8 mouse cellular contexts compared by ENCODE assay signal in genomic region chr11:59209003-59209441, GRCm38 (mm10). TPM values are rescaled to one million over a fixed set of nuclear protein-coding genes. Genes with fewer than 3 reads are reported as not detected.
DNase-seq lines count a peak whose midpoint lies in the region; ATAC-seq and TF ChIP-seq lines count a peak whose summit lies in the region.

No protein-coding gene starts in this region.

- peak overlapping the region; percentile 94 for H3K4me2 ChIP-seq in liver, embryonic 12.5 days
- H3K4me2 ChIP-seq in myocyte (ENCODE audit: low read depth) = peak overlapping the region; percentile 76

- H3K27ac ChIP-seq in liver, embryonic 12.5 days = peak overlapping the region; percentile 89
- H3K27ac ChIP-seq in testis, adult 2 months (ENCODE audit: control insufficient read depth, insufficient read depth, low read depth, low read length) = peak overlapping the region; percentile 39; the same call in 1 of the 2 replicates

- peak; percentile 57; the same call in 1 of the 2 replicates for TF ChIP-seq CTCF in testis, adult 2 months (IDR thresholded peaks at IDR 0.05; ENCODE audit: control insufficient read depth, insufficient read depth, insufficient replicate concordance, low read depth, low read length)

- H3K4me1 ChIP-seq in liver, embryonic 12.5 days = peaks cover 55% of the 10 kb centered on the region
- peaks cover 7% of the 10 kb centered on the region for H3K4me1 ChIP-seq in testis, adult 2 months (ENCODE audit: control insufficient read depth, insufficient read depth, low read length)

- H3K9me3 ChIP-seq in liver, embryonic 12.5 days (replicated peaks) = no peaks in the 10 kb centered on the region

- ATAC-seq in granulocyte monocyte progenitor cell, adult 5-6 weeks (replicated peaks; ENCODE audit: poor library complexity, severe bottlenecking) = peak; percentile 60
- ATAC-seq in liver, embryonic 12.5 days = peak; percentile 76

- H3ac ChIP-seq in myocyte (ENCODE audit: control insufficient read depth, insufficient read length) = peak overlapping the region; percentile 70

- peaks cover 23% of the 10 kb centered on the region for H3K79me2 ChIP-seq in myocyte (ENCODE audit: control insufficient read depth, insufficient read depth)

- WGBS in liver, embryonic 12.5 days (ENCODE audit: insufficient replicate concordance) = 12% methylated on average over 18 of the region's 18 CpGs

- peaks cover 81% of the 10 kb centered on the region for H3K36me3 ChIP-seq in liver, embryonic 12.5 days
- H3K36me3 ChIP-seq in myocyte (ENCODE audit: control insufficient read depth, insufficient read depth) = peaks cover 30% of the 10 kb centered on the region
- H3K36me3 ChIP-seq in testis, adult 2 months (ENCODE audit: control insufficient read depth, insufficient read depth, low read length) = no peaks in the 10 kb centered on the region; the same call in 1 of the 2 replicates

- peak overlapping the region; percentile 80 for H3K9ac ChIP-seq in liver, embryonic 12.5 days

- H3K27me3 ChIP-seq in liver, embryonic 12.5 days (replicated peaks) = no peaks in the 10 kb centered on the region
- H3K27me3 ChIP-seq in myocyte (ENCODE audit: control insufficient read depth, insufficient read depth, insufficient read length) = no peaks in the 10 kb centered on the region
- H3K27me3 ChIP-seq in testis, adult 2 months (ENCODE audit: control insufficient read depth, insufficient read depth, low read length) = no peaks in the 10 kb centered on the region

- TF ChIP-seq POLR2A in myocyte (IDR thresholded peaks at IDR 0.05; ENCODE audit: insufficient read length, low read depth) = peak; percentile 38
- no peak for TF ChIP-seq POLR2A in testis, adult 2 months (IDR thresholded peaks at IDR 0.05; ENCODE audit: control insufficient read depth, low read depth, low read length)

- DNase-seq in urinary bladder, adult 18-20 months (ENCODE audit: low spot score in 2 of 2) = peak; percentile 50 to 61
- no peak for DNase-seq in urinary bladder, postnatal 10 days (ENCODE audit: low spot score)
- peak; percentile 81 for DNase-seq in embryo, embryonic 10 days (ENCODE audit: low spot score)
- DNase-seq in kidney, adult 18-20 months = peak; percentile 77

- peak overlapping the region; percentile 94 for H3K4me3 ChIP-seq in liver, embryonic 12.5 days
- H3K4me3 ChIP-seq in myocyte = peak overlapping the region; percentile 73
- H3K4me3 ChIP-seq in testis, adult 2 months (ENCODE audit: control insufficient read depth, low read depth, low read length) = peak overlapping the region; percentile 98

TF ChIP-seq in myocyte, 11 proteins besides CTCF, POLR2A, EP300 and RAD21:
- TF ChIP-seq MYOG (IDR thresholded peaks at IDR 0.05; ENCODE audit: control insufficient read depth in 1 of 3, insufficient read depth in 1 of 3, insufficient read length in 2 of 3, low read depth in 2 of 3) (no peak), POLR2AphosphoS2 (IDR thresholded peaks at IDR 0.05; ENCODE audit: insufficient read length, low read depth) (peak; percentile 83), MAX (IDR thresholded peaks at IDR 0.05; ENCODE audit: low read depth) (no peak)

RNA-seq across cellular contexts. Expression of gene 2310033P09Rik, which starts 0.9 kb away (rescaled TPM):
- 21.2 and 21.9 TPM in 2 replicates for total RNA-seq in granulocyte monocyte progenitor cell, adult 5-6 weeks (2014; fragmentation: Nextera tagmentation)
- 11.4 and 14.0 TPM in 2 replicates for total RNA-seq in granulocyte monocyte progenitor cell, adult 5-6 weeks (2017)
- 25.1 and 26.6 TPM in 2 replicates for polyA plus RNA-seq in liver, embryonic 12.5 days (2016; fragmentation: Nextera tagmentation; extraction: Ambion mirVana)
- polyA plus RNA-seq in myocyte (2012; fragmentation: generic; extraction: Trizol) = 13.3 TPM
- polyA plus RNA-seq in testis, adult 2 months (2012; rRNA removed) = 11.1 and 13.3 TPM in 2 replicates

RNA-seq across cellular contexts. Expression of gene Mrpl55, which starts 6.7 kb away (rescaled TPM):
- 22.7 and 45.8 TPM in 2 replicates for total RNA-seq in granulocyte monocyte progenitor cell, adult 5-6 weeks (2014; fragmentation: Nextera tagmentation)
- 59.9 and 82.1 TPM in 2 replicates for total RNA-seq in granulocyte monocyte progenitor cell, adult 5-6 weeks (2017)
- 78.3 and 82.8 TPM in 2 replicates for polyA plus RNA-seq in liver, embryonic 12.5 days (2016; fragmentation: Nextera tagmentation; extraction: Ambion mirVana)
- polyA plus RNA-seq in myocyte (2012; fragmentation: generic; extraction: Trizol) = 36.0 TPM
- polyA plus RNA-seq in testis, adult 2 months (2012; rRNA removed) = 75.8 and 82.3 TPM in 2 replicates

RNA-seq across cellular contexts. Expression of gene Guk1, which starts 17.0 kb away (rescaled TPM):
- total RNA-seq in granulocyte monocyte progenitor cell, adult 5-6 weeks (2014; fragmentation: Nextera tagmentation) = 41.9 and 58.1 TPM in 2 replicates
- total RNA-seq in granulocyte monocyte progenitor cell, adult 5-6 weeks (2017) = 33.2 and 35.9 TPM in 2 replicates
- 73.7 and 81.3 TPM in 2 replicates for polyA plus RNA-seq in liver, embryonic 12.5 days (2016; fragmentation: Nextera tagmentation; extraction: Ambion mirVana)
- polyA plus RNA-seq in myocyte (2012; fragmentation: generic; extraction: Trizol) = 63.5 TPM
- polyA plus RNA-seq in testis, adult 2 months (2012; rRNA removed) = 168 and 188 TPM in 2 replicates

RNA-seq across cellular contexts. Expression of gene Arf1, which starts 19.0 kb away (rescaled TPM):
- 287 and 315 TPM in 2 replicates for total RNA-seq in granulocyte monocyte progenitor cell, adult 5-6 weeks (2014; fragmentation: Nextera tagmentation)
- 336 and 384 TPM in 2 replicates for total RNA-seq in granulocyte monocyte progenitor cell, adult 5-6 weeks (2017)
- polyA plus RNA-seq in liver, embryonic 12.5 days (2016; fragmentation: Nextera tagmentation; extraction: Ambion mirVana) = 341 TPM in 2 replicates
- polyA plus RNA-seq in myocyte (2012; fragmentation: generic; extraction: Trizol) = 500 TPM
- 243 and 247 TPM in 2 replicates for polyA plus RNA-seq in testis, adult 2 months (2012; rRNA removed)

RNA-seq across cellular contexts. Expression of gene Gjc2, which starts 26.0 kb away (rescaled TPM):
- not detected in 2 replicates for total RNA-seq in granulocyte monocyte progenitor cell, adult 5-6 weeks (2014; fragmentation: Nextera tagmentation)
- not detected in 2 replicates for total RNA-seq in granulocyte monocyte progenitor cell, adult 5-6 weeks (2017)
- 0.10 and 0.14 TPM in 2 replicates for polyA plus RNA-seq in liver, embryonic 12.5 days (2016; fragmentation: Nextera tagmentation; extraction: Ambion mirVana)
- polyA plus RNA-seq in myocyte (2012; fragmentation: generic; extraction: Trizol) = 0.04 TPM
- polyA plus RNA-seq in testis, adult 2 months (2012; rRNA removed) = 2.1 and 2.7 TPM in 2 replicates
